Mouse (Mus musculus) megakaryocyte, embryonic 14.5 days (primary cell): ENCODE measurements around the gene Flad1.

ENCODE experiments used
- FLI1 ChIP-seq: IDR thresholded peaks from 2 replicates; pipeline ENCODE4 v1.6.1; 2012; ENCODE audit warnings: low read length, inconsistent platforms, mixed read lengths
- GATA1 ChIP-seq: IDR thresholded peaks from 3 replicates; pipeline ENCODE4 v1.6.1; 2012; ENCODE audit warnings: mixed read lengths, low read length, inconsistent platforms, borderline replicate concordance

GRCm38 (mm10) chr3:89416158-89416557, 4.5 kb upstream of the Flad1 start:
- TF ChIP-seq GATA1 (no peak), FLI1 (no peak)
